Mouse (Mus musculus) regulatory T cell (primary cell): ENCODE data around the gene Tgif1.

Experiments
- in situ Hi-C: fragments of 300-600 bp; cut with MboI, MseI; formaldehyde crosslinking; loops from one replicate; pipeline ENCODE4 v1.15.1; 2025; ENCODE audit warnings: high pct_unique_total_duplicates

Tgif1 gene

GRCm38 (mm10) chr17:70809776-70810175 lies 43.6 kb downstream of the Tgif1 start:
- in situ Hi-C loops = no loop called here

DNA sequence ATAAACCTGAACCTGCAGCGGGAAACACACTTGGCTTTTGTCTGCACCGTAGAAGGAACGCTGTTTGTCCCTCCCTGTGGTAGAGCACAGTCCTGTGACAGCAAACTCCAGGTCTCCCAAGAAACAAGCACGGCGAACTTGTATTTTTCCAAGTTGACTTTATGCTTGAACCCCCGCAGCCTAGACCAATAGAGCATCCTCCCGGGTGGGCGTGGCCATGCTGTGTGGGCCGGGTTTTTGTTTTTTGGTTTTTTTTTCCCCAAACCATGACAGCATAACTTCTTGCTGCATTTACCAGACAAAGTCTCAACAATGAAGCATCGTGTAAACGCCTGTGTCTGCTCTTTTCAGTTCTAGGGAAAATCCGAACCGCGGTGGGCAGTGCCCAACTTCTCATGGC lies 44.5 kb downstream of the Tgif1 start:
- in situ Hi-C loops = no loop called here

- in situ Hi-C loops = no loop called here
These were observed 45.5 kb downstream of the Tgif1 start for GRCm38 (mm10) chr17:70807885-70808284.

- in situ Hi-C loops = no loop called here
These were observed 46.7 kb downstream of the Tgif1 start for GRCm38 (mm10) chr17:70806600-70806999.

- in situ Hi-C loops = no loop called here
These were observed 47.5 kb downstream of the Tgif1 start for GRCm38 (mm10) chr17:70805866-70806265.

- in situ Hi-C loops = no loop called here
These were observed 51.3 kb downstream of the Tgif1 start for GRCm38 (mm10) chr17:70802022-70802421.

GRCm38 (mm10) chr17:70799266-70799665 lies 54.1 kb downstream of the Tgif1 start:
- in situ Hi-C loops = no loop called here

DNA sequence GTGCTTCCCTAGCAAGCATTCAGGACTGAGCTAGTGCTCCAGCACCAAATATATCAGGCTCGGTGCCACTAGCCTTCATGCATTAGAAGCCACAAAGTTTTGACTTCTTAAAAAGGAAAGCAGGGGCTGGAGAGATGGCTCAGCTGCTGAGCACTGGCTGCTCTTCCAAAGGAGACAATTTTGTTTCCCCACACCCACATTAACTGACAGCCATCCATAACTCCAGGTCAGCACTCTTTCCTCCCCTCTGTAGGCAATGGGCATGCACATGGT lies 55.6 kb downstream of the Tgif1 start:
- in situ Hi-C loops = no loop called here

- in situ Hi-C loops = no loop called here
These were observed 56.2 kb downstream of the Tgif1 start for GRCm38 (mm10) chr17:70796940-70797772.

DNA sequence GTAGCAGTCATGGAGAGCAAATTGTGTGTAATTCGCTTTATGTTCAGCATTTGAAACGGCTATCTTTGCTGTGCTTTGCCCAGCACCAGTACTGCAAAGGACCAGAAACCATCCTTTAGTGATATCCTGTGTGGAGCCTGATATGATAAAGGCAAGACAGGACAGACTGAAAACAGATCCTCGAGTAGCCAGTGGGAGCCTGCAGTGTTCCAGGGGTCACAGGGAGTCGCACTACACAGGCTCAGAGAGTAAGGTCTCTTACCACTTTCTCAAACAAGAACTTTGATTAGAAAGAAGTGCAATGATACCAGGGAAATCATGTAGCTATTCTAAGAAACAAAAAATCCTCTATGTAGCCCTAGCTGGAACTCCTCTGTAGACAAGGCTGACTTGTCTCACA lies 58.1 kb downstream of the Tgif1 start:
- in situ Hi-C loops = no loop called here

DNA sequence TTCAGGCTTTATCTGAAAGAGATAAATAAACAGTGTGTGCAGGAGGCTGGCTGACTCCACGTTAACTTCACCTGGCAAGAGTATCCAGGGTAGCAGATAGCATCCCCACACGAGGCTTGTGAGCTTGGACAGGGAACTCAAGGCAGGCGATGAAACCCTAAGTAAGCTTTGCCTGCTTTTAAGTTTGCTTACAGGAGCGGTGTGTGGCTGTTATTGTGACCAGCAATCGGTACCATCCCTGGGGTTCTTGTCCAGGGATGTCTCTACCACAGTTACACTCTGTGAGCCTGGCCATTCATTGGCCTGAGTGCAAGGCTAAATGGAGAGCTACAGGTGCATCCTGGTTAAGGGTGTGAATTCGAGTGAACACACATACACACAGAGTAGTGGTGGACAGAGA lies 58.6 kb downstream of the Tgif1 start:
- in situ Hi-C loops = no loop called here

- in situ Hi-C loops = no loop called here
These were observed 59.1 kb downstream of the Tgif1 start for GRCm38 (mm10) chr17:70794291-70794690.
